Mouse (Mus musculus): ENCODE measurements around the gene Mamdc4.

Gene Mamdc4

GRCm38 (mm10) chr2:25574579-25575431 is at the start of gene Mamdc4, which contains the start of gene Phpt1:
Gene Mamdc4 (minus strand): TSS chr2:25574845.
Gene Phpt1 (minus strand): TSS chr2:25575224.
- peak; percentile 98 for DNase-seq (ENCODE audit: low read depth, low spot score)

- peak; percentile 77 for DNase-seq (ENCODE audit: low read depth, low spot score)
Observed at GRCm38 (mm10) chr2:25621229-25622200, 46.9 kb upstream of the Mamdc4 start, which contains the start of gene Tmem141. Gene Tmem141 (minus strand): TSS chr2:25622005.

GRCm38 (mm10) chr2:25620852-25621228 is 46.2 kb upstream of the Mamdc4 start:
- no peak for DNase-seq (ENCODE audit: low read depth, low spot score)

DNA sequence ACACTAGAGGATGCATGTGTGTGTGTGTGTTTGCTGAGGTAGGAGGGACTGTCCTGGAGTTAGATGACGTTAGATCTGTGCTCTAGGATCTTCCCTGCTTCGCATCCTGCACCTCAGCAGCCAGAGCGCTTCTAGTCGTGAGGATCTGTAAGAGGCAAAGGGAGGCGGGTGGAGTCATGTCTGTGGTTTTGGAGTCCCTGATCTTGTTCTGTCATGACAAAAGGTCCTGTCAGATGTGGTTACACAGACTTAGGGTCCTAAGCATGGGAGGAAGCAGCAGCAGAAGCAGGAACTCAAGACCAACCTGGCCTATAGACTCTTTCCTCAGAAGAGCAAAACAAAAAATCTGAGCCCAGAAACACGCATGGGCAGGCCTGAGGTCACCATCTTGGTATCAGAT is 45.7 kb upstream of the Mamdc4 start:
- no peak for DNase-seq (ENCODE audit: low read depth, low spot score)

GRCm38 (mm10) chr2:25617578-25617977 is 42.9 kb upstream of the Mamdc4 start, which contains the start of gene Ccdc183:
Gene Ccdc183 (minus strand): TSS chr2:25617678.
- no peak for DNase-seq (ENCODE audit: low read depth, low spot score)

- DNase-seq (ENCODE audit: low read depth, low spot score): no peak
Observed at GRCm38 (mm10) chr2:25616398-25616797, 41.8 kb upstream of the Mamdc4 start.

DNA sequence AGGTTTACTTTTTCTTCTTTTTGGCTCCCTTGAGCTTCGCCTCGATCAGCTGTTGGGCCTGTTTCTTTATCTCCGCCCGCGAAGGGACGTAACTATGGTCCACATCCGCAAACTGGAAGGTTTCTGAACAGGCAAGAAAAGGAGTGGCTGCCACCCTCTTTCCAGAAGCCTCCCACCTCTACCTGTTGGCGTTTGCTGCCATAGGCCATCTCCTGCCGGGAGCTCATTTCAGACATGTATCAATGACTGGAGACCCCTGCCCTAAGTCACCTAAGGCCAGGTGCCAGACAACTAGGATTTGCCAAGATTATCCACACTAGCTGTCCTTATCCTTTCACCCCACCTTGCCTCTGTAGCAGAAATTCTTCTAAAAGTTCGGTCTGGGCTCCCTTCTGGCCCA is 34.0 kb upstream of the Mamdc4 start:
- no peak for DNase-seq (ENCODE audit: low read depth, low spot score)

DNA sequence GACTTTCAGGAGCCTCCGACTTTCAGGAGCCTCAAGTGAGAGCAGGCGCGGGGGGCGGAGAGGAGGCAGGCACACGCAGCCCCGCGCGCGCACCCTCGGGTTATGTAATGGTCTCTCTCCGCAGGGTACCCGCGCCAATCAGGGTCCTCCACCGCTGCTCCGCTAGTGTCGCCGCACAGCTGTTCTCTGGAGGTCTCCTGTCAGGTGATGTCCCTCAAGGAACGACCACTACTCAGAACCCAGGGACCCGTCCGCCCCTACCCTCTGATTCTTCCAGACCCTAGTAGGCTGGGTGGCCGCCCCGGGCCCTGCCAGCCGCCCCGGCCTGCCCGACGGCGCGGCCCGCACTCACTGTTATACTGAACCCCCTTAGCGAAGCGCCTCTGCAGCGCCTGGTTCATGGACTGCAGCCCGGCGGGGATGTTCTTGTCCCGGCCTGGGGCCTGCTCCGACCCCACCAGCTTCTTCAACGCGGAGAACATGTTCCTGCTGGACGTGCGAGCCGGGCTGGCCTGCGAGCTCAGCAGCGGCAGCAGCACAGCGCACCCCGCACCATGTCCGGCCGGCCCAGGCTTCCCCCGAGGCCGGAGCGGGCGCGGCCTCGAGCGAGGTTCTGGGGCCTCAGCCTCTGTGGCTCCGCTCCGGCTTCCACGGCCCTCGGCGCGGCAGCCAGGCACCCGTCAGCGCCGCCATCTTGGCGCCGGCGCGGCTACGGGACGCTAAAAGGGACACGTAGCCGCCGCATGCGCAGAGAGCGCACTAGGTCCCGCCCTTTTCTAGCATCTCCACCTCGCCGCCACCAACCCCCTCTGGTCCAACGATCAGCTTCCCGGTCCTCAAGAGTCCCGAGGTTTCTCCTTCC is 33.3 kb upstream of the Mamdc4 start, which contains the start of gene Rabl6:
Gene Rabl6, minus strand, starts transcription at position 761 of the 862 bp plus-strand sequence.
- peak; percentile 69 for DNase-seq (ENCODE audit: low read depth, low spot score)

DNA sequence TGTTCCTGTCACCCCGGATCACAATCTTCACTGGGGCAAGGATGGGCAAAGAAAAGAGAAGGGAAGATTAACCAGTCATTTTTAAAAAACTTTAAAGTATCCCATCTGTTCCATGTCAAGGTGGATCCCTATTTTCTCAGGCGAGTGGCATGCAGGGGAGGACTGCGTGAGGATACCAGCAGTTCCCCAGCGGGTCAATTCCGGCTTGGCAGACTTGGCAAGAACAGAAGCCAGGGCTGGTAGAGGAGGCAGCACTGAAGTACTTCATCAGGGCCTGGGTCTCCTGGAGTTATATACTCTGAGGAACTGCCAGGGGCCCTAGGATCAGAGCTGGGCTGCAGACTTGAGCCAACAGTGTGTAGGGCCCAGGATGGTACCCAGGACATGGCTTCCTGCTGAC is 27.9 kb upstream of the Mamdc4 start:
- no peak for DNase-seq (ENCODE audit: low read depth, low spot score)

DNA sequence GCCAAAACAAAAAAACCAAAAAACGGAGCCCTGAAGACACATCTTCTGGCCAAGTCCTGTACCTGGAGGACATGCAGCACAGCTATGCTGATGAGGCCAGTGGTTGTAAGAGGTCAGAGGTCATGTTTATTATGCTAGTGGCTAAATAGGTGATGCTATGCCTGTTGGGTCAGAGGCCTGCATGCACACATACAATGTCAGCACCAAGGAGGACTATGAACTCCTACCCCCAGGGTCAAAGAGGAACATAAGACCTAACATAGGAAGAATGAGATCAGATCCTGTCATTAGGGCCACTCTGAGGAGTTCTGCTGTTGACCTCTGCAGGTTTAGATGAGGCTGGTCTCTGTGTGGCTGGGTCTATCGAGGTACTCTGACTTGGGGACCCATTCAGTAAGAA is 25.4 kb upstream of the Mamdc4 start:
- DNase-seq (ENCODE audit: low read depth, low spot score): no peak

GRCm38 (mm10) chr2:25598749-25599148 is 24.1 kb upstream of the Mamdc4 start:
- DNase-seq (ENCODE audit: low read depth, low spot score): no peak

DNA sequence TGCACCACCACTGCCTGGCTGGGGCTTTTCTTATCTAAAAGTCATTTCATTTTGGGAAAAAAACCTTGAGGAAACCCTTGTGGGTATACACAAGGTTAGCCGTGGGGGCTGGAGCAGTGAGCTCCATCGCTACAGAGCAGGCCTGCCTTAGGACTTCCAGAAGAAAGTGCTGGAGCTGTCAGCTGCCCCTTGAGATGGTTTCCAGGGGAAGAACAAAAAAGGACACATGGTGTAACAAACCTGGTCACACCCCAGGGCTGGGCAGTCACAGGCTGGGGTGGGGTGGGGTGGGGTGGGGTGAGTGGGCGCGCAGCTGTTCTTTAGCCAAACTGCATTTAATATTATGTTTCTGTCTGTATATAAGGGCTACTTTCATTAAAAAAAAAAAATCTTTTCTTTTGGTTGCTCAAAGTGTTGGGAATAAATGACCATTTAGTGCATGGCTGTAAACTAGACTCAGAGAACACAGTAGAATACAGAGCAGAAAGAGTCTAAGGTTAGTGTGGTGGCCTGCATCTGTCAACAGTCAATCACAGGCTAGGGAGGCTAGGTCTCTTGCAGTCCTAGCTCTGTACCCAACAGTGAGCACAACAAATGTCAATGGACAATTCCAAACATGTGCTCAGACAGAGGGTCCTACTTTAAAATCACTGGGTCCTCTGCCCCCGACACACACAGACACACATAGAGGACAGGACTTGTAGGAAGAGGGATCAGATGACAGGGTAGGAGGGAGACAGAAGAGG is 22.3 kb upstream of the Mamdc4 start:
- DNase-seq (ENCODE audit: low read depth, low spot score): no peak

- DNase-seq (ENCODE audit: low read depth, low spot score): no peak
Observed at GRCm38 (mm10) chr2:25591863-25592262, 17.2 kb upstream of the Mamdc4 start.

- DNase-seq (ENCODE audit: low read depth, low spot score): no peak
Observed at GRCm38 (mm10) chr2:25588227-25588907, 13.7 kb upstream of the Mamdc4 start.

- no peak for DNase-seq (ENCODE audit: low read depth, low spot score)
Observed at GRCm38 (mm10) chr2:25587290-25587689, 12.6 kb upstream of the Mamdc4 start.

- no peak for DNase-seq (ENCODE audit: low read depth, low spot score)
Observed at GRCm38 (mm10) chr2:25585601-25586000, 11.0 kb upstream of the Mamdc4 start.

DNA sequence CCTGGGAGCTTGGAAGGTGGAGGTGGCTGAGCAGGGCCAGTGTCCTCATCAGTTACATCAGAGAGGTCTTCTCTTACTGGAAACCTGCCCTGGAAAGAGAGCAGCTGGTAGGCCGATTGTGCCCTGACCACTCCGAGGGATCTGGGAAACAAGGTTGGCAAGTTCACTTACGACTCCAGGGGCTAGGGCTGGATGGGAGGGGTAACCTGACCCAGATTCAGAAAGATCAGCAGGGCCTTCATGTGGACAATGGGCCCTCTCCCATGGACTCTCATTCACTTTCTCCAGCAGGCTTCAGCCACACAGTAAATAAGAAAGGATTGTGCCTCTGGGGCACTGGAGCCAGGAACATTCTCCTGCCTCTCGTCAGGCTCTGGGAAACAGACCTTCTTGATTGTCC is 10.2 kb upstream of the Mamdc4 start:
- no peak for DNase-seq (ENCODE audit: low read depth, low spot score)

DNA sequence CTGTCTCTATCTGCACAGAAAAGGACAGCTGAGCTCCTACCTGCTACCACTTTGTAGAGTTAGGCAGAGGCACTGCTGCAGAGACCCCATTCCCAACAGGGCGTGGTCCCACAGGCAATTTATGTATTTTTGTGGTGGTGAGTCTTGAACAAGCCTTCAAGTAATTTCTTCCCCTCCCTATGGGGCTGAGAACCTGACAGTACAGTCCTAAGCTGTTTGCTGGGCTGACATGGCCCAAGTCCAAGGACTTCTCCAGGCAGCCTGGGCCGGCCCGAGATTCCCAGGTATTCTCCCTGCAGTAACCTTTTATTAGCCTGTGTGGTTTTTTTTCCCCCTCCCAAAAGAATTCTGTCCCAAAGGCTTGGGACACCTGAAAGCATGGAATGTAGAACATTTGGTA is 9.5 kb upstream of the Mamdc4 start:
- DNase-seq (ENCODE audit: low read depth, low spot score): no peak

GRCm38 (mm10) chr2:25583571-25583970 is 8.9 kb upstream of the Mamdc4 start:
- DNase-seq (ENCODE audit: low read depth, low spot score): no peak

GRCm38 (mm10) chr2:25583120-25583481 is 8.5 kb upstream of the Mamdc4 start:
- no peak for DNase-seq (ENCODE audit: low read depth, low spot score)
